ENCODE assay signal across 8 mouse cellular contexts in genomic region chr5:122693431-122694207, GRCm38 (mm10). TPM values are rescaled to one million over a fixed set of nuclear protein-coding genes. Genes with fewer than 3 reads are reported as not detected.
DNase-seq lines count a peak whose midpoint lies in the region; ATAC-seq lines count a peak whose summit lies in the region.

No protein-coding gene starts in this region.

- H3K9ac ChIP-seq in forebrain, embryonic 16.5 days (replicated peaks; ENCODE audit: low read depth, low read length), result no peak overlapping the region
- H3K9ac ChIP-seq in hindbrain, embryonic 12.5 days, result no peak overlapping the region
- H3K9ac ChIP-seq in midbrain, embryonic 14.5 days (replicated peaks; ENCODE audit: low read length), result no peak overlapping the region

- peak; percentile 31 for DNase-seq in forebrain, embryonic 10.5 days (ENCODE audit: extremely low spot score, low spot score)
- peak; percentile 15 for DNase-seq in R1 (ENCODE audit: low read depth, low spot score)
- DNase-seq in midbrain, embryonic 14.5 days, result peak; percentile 67
- no peak for DNase-seq in cerebellum, adult 8-10 months
- DNase-seq in cerebellum, postnatal 14 days, result no peak
- DNase-seq in spleen, postnatal 14 days (ENCODE audit: low spot score in 2 of 2), result no peak

- ATAC-seq in forebrain, embryonic 16.5 days, result no peak
- peak; percentile 84 for ATAC-seq in hindbrain, embryonic 12.5 days (ENCODE audit: low FRiP score)
- ATAC-seq in midbrain, embryonic 14.5 days (ENCODE audit: low FRiP score, low TSS enrichment), result peak; percentile 6; the same call in 1 of the 2 replicates

- no peaks in the 10 kb centered on the region for H3K36me3 ChIP-seq in forebrain, embryonic 10.5 days (replicated peaks)
- no peaks in the 10 kb centered on the region for H3K36me3 ChIP-seq in forebrain, embryonic 16.5 days (ENCODE audit: control insufficient read depth, insufficient read depth)
- H3K36me3 ChIP-seq in hindbrain, embryonic 12.5 days, result no peaks in the 10 kb centered on the region
- no peaks in the 10 kb centered on the region for H3K36me3 ChIP-seq in midbrain, embryonic 14.5 days (ENCODE audit: control insufficient read depth, insufficient read depth, low read length)

- no peak overlapping the region for H3K4me3 ChIP-seq in forebrain, embryonic 10.5 days
- no peak overlapping the region for H3K4me3 ChIP-seq in forebrain, embryonic 16.5 days (replicated peaks; ENCODE audit: low read length)
- H3K4me3 ChIP-seq in hindbrain, embryonic 12.5 days, result no peak overlapping the region
- H3K4me3 ChIP-seq in midbrain, embryonic 14.5 days (replicated peaks; ENCODE audit: low read depth, low read length), result no peak overlapping the region

- no peaks in the 10 kb centered on the region for H3K9me3 ChIP-seq in forebrain, embryonic 10.5 days
- no peaks in the 10 kb centered on the region for H3K9me3 ChIP-seq in forebrain, embryonic 16.5 days (ENCODE audit: control insufficient read depth, low read length)
- H3K9me3 ChIP-seq in hindbrain, embryonic 12.5 days (replicated peaks), result no peaks in the 10 kb centered on the region
- H3K9me3 ChIP-seq in midbrain, embryonic 14.5 days (ENCODE audit: control insufficient read depth, low read length), result no peaks in the 10 kb centered on the region

- H3K27me3 ChIP-seq in forebrain, embryonic 10.5 days (ENCODE audit: poor library complexity, severe bottlenecking), result no peaks in the 10 kb centered on the region
- H3K27me3 ChIP-seq in forebrain, embryonic 16.5 days (replicated peaks; ENCODE audit: control insufficient read depth, insufficient read depth, low read length), result no peaks in the 10 kb centered on the region
- H3K27me3 ChIP-seq in hindbrain, embryonic 12.5 days, result no peaks in the 10 kb centered on the region
- no peaks in the 10 kb centered on the region for H3K27me3 ChIP-seq in midbrain, embryonic 14.5 days (ENCODE audit: control insufficient read depth, insufficient read depth, low read length)

- WGBS in forebrain, embryonic 10.5 days, result 41% methylated on average over 13 of the region's 13 CpGs
- 22% methylated on average over 13 of the region's 13 CpGs for WGBS in forebrain, embryonic 16.5 days
- 21% methylated on average over 13 of the region's 13 CpGs for WGBS in hindbrain, embryonic 12.5 days
- WGBS in midbrain, embryonic 14.5 days, result 21% methylated on average over 13 of the region's 13 CpGs

- H3K4me2 ChIP-seq in forebrain, embryonic 16.5 days (ENCODE audit: low read length), result no peak overlapping the region
- H3K4me2 ChIP-seq in hindbrain, embryonic 12.5 days (replicated peaks), result no peak overlapping the region
- no peak overlapping the region for H3K4me2 ChIP-seq in midbrain, embryonic 14.5 days (ENCODE audit: low read length)

- peaks cover 18% of the 10 kb centered on the region for H3K4me1 ChIP-seq in forebrain, embryonic 10.5 days
- peaks cover 2% of the 10 kb centered on the region for H3K4me1 ChIP-seq in forebrain, embryonic 16.5 days (replicated peaks; ENCODE audit: control insufficient read depth, insufficient read depth, low read length)
- H3K4me1 ChIP-seq in hindbrain, embryonic 12.5 days, result peaks cover 12% of the 10 kb centered on the region
- H3K4me1 ChIP-seq in midbrain, embryonic 14.5 days (ENCODE audit: control insufficient read depth, insufficient read depth, low read length), result peaks cover 3% of the 10 kb centered on the region; the same call in 1 of the 2 replicates

- peak overlapping the region; percentile 74 for H3K27ac ChIP-seq in forebrain, embryonic 10.5 days
- no peak overlapping the region for H3K27ac ChIP-seq in forebrain, embryonic 16.5 days (ENCODE audit: low read length)
- peak overlapping the region; percentile 81 for H3K27ac ChIP-seq in hindbrain, embryonic 12.5 days
- peak overlapping the region; percentile 65 for H3K27ac ChIP-seq in midbrain, embryonic 14.5 days (replicated peaks; ENCODE audit: low read depth, low read length)

RNA-seq across cellular contexts. Expression of gene P2rx4, which starts 13.7 kb away (rescaled TPM):
- 4.4 and 5.2 TPM in 2 replicates for polyA plus RNA-seq in forebrain, embryonic 10.5 days (2016; fragmentation: Nextera tagmentation; extraction: Ambion mirVana)
- polyA plus RNA-seq in forebrain, embryonic 16.5 days (2015; fragmentation: Nextera tagmentation; extraction: Ambion mirVana), result 7.3 and 10.3 TPM in 2 replicates
- polyA plus RNA-seq in hindbrain, embryonic 12.5 days (2016; fragmentation: Nextera tagmentation; extraction: Ambion mirVana), result 15.2 and 15.4 TPM in 2 replicates
- polyA plus RNA-seq in midbrain, embryonic 14.5 days (2014; fragmentation: Nextera tagmentation; extraction: Ambion mirVana), result 10.7 and 13.6 TPM in 2 replicates

RNA-seq across cellular contexts. Expression of gene P2rx7, which starts 49.9 kb away (rescaled TPM):
- polyA plus RNA-seq in forebrain, embryonic 10.5 days (2016; fragmentation: Nextera tagmentation; extraction: Ambion mirVana), result 0.31 and 0.60 TPM in 2 replicates
- 2.1 and 2.4 TPM in 2 replicates for polyA plus RNA-seq in forebrain, embryonic 16.5 days (2015; fragmentation: Nextera tagmentation; extraction: Ambion mirVana)
- 3.3 and 4.0 TPM in 2 replicates for polyA plus RNA-seq in hindbrain, embryonic 12.5 days (2016; fragmentation: Nextera tagmentation; extraction: Ambion mirVana)
- polyA plus RNA-seq in midbrain, embryonic 14.5 days (2014; fragmentation: Nextera tagmentation; extraction: Ambion mirVana), result 3.2 and 3.9 TPM in 2 replicates

Comparison
In these comparisons a context has a peak if more than half of its experiments do, and no peak if none do; other contexts are left out.
1. DNase-seq: peak in forebrain, embryonic 10.5 days (single experiment), R1 (single experiment) and midbrain, embryonic 14.5 days (single experiment); none in cerebellum, adult 8-10 months (single experiment), cerebellum, postnatal 14 days (0 of 2) and spleen, postnatal 14 days (0 of 2).